Mouse (Mus musculus) CD8-positive naive resting alpha-beta T cell, adult 2 months (primary cell): ENCODE data around the gene Sdhaf1.

Source experiments
- DNase-seq, 2 experiments: peaks; one replicate each; pipeline ENCODE4 v3.0.0; 2022; ENCODE audit warnings: low read depth in 2 of 2, low spot score in 2 of 2

Gene Sdhaf1

GRCm38 (mm10) chr7:30295103-30295502 is 28.6 kb downstream of the Sdhaf1 start:
- DNase-seq = no peak

- no peak for DNase-seq
These were observed 29.4 kb downstream of the Sdhaf1 start for GRCm38 (mm10) chr7:30294296-30294695.

- DNase-seq = no peak
These were observed 29.9 kb downstream of the Sdhaf1 start for GRCm38 (mm10) chr7:30293795-30294194.

- DNase-seq = no peak
These were observed 32.2 kb downstream of the Sdhaf1 start, which contains the start of gene Clip3 for GRCm38 (mm10) chr7:30291215-30292131. TSS of gene Clip3 (plus strand) at chr7:30291728.

DNA sequence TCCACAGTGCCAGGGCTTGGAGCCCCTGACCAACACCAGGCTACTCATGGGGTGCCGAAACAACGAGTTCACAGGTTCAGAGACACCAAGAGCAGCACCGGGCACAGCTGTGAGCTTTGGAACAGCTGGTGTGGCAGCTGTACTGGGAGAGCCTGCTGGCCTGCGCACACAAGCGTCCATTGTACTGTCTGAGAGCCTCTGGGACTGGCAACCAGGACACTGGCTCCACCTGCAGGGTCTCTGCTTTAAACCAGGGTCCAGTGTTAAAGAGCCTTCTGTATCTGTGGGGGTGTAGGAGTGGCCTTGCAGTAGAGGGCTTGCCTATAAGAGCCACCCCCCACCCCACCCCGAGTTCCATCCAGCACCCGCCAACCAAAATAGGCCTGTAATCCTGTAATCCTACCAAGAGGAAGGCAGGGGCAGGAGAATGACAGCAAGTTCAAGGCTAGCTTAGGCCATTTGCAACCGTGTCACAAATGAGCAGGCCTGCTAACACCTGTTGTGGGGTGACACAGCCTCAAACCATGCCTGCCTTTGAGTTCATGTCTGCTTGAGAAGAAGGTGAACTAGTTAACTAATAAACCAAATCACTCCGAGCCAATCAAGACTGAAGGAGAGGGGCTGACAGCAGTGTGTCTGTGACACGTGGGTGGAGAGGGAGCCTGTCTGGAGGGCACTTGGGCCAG is 33.8 kb downstream of the Sdhaf1 start:
- DNase-seq = no peak

DNA sequence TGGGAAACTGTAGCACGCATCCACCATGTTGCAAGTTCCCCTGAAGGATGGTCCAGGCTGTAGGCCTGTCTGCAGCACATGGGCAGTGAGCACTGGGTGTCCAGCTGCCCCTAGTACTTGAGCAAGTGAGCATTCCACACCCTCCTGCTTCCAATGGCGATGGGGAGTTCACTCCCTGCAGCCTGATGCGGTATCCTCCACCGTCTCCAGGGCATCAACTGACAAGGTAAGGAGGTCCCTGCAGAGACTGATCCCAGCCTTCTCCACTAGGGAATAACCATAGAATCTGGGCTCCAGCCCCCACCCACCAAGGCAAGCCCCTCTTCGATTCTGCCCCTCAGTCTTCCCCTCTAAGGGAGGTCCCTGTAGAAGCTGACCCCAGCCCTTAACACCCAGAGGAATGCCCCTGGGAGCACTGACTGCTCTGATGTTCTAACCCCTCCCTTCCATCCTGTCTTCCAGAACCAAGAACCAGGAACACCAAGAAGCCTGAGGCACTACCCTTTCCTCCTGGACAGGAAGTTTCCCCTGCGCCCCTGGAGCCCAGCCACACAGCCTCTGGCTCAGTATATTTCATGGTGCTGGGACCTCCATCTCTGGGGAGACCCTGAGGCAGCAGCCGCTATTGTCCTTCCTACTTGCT is 34.5 kb downstream of the Sdhaf1 start:
- no peak for DNase-seq

DNA sequence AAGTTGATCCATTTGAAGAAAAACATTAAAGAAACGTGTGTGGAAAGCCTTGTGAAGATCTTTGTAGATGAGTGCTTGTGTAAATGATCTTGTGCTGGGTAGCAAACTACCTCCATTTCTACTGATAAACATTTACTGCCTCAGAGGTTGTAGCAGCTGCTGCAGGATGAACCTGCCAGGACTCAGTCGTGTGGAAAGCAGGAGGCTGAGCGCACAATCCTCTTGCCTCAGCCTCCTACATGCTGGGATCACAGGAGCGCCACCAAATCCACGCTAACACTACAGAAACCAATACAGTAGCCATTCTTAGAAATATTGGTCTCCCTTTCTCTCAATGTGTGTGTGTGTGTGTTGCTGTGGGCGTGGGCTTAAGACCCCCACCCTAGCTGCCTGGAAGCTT is 35.6 kb downstream of the Sdhaf1 start:
- no peak for DNase-seq

DNA sequence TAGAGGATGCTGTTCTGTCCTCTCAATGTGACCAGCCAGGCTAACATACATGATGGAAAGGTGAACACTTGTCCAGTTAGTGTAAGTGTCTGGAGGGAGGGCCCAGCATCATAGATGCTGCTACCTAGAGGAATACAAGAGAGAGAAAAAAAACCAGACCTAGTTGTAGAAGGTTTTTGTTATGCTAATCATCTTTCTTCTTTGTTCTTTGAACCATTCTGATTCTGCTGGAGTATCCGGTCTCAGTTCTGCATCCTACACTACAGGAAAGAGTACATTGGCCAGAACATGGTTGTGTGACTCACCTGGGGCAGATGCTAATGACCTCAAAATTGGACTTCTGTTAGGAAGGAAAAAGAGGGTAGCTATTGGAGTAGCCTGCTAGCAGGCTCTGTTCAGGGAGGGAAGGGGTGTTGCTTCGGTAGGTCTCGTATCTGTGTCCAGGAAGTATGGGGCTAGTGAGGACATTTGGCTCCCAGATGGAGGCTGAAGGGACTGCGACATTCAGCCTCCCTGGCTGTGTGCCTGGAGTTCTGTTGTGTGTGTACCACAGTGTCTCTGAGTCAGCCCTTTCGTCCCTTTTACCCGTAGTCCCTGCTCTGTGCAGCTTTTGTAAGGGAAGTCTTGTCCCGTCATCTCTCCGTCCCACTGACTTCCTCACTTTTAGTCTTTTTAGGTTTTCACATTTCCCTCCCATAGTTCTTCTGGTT is 36.8 kb downstream of the Sdhaf1 start:
- no peak for DNase-seq

GRCm38 (mm10) chr7:30282740-30283139 is 41.0 kb downstream of the Sdhaf1 start:
- no peak for DNase-seq

GRCm38 (mm10) chr7:30281522-30281921 is 42.2 kb downstream of the Sdhaf1 start:
- DNase-seq = no peak

GRCm38 (mm10) chr7:30280670-30281138 is 43.0 kb downstream of the Sdhaf1 start:
- peak; percentile 59 to 69 for DNase-seq

GRCm38 (mm10) chr7:30279951-30280669 is 43.6 kb downstream of the Sdhaf1 start, which contains the start of the genes Thap8 and Wdr62:
TSS of gene Thap8 (plus strand) at chr7:30280094.
TSS of gene Wdr62 (minus strand) at chr7:30280419.
- peak; percentile 85 to 87 for DNase-seq

- no peak for DNase-seq
These were observed 44.2 kb downstream of the Sdhaf1 start for GRCm38 (mm10) chr7:30279536-30279935.

DNA sequence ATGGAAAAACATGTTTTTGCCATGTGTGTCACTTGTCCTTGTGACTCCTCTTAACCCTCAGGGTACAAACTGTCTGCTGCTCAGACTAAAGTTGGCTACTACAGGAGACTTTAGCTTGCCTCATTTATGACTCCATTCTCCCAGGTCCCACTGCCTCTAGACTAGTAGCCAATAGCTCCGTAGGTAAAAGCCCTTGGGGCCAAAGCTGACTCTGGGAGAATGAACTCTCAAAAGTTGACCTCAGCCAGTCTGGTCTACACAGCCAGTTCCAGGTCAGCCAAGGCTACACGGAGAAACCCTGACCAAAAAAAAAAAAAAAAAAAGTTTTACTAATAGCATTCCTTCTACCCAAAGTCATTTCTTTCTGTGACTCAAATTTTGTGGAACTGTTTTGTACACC is 44.8 kb downstream of the Sdhaf1 start:
- DNase-seq = no peak

DNA sequence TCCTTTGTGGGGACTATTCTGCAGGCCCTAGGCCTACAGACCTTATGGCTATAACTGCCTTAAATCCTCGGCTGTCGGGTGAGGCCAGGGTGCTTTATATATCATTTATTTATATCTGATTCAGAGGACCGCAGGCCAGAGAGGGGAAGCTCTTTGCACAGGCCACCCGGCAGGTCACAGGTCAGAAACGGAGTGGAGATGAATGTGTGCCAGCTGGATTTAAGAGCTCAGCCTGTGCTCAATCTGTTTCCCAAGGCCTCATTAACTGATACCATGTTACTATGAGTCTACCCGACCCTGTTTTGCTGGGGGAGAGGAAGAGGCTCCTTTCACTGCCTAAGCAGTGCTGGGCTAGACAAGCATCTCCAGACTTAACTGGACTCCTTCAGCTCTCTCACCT is 49.3 kb downstream of the Sdhaf1 start:
- DNase-seq = no peak
